Mouse (Mus musculus) kidney, embryonic 15.5 days (tissue): ENCODE results near the gene Syf2. TPM values are rescaled to one million over a fixed set of nuclear protein-coding genes. Genes with fewer than 3 reads are reported as not detected.

ENCODE experiments used
- ATAC-seq: fragments of 200-750 bp; cut with Nextera tagmentation; replicated peaks from 2 replicates; pipeline ENCODE4 v1.8.0; 2017; ENCODE audit warnings: moderate TSS enrichment; ENCODE audit not compliant: low FRiP score
- H3K27ac ChIP-seq: fragments of 300-500 bp; sonication (generic); 2 replicates; pipeline ENCODE4 v1.5.1; 2015; ENCODE audit warnings: mild to moderate bottlenecking, inconsistent platforms
- H3K27me3 ChIP-seq: fragments of 300-500 bp; sonication (generic); 2 replicates; pipeline ENCODE4 v1.6.1; 2015; ENCODE audit warnings: inconsistent platforms
- H3K36me3 ChIP-seq: fragments of 300-500 bp; sonication (generic); 2 replicates; pipeline ENCODE4 v1.6.1; 2015; ENCODE audit warnings: inconsistent platforms
- H3K4me1 ChIP-seq: fragments of 300-500 bp; sonication (generic); 2 replicates; pipeline ENCODE4 v1.6.1; 2015; ENCODE audit warnings: inconsistent platforms
- H3K4me2 ChIP-seq: fragments of 300-500 bp; sonication (generic); 2 replicates; pipeline ENCODE4 v1.6.1; 2015; ENCODE audit warnings: moderate library complexity, mild to moderate bottlenecking, inconsistent platforms
- H3K4me3 ChIP-seq: fragments of 300-500 bp; sonication (generic); replicated peaks from 2 replicates; pipeline ENCODE4 v1.5.1; 2015; ENCODE audit warnings: mild to moderate bottlenecking, inconsistent platforms
- H3K9ac ChIP-seq: fragments of 300-500 bp; sonication (generic); 2 replicates; pipeline ENCODE4 v1.6.1; 2015; ENCODE audit warnings: mild to moderate bottlenecking, inconsistent platforms
- H3K9me3 ChIP-seq: fragments of 300-500 bp; sonication (generic); replicated peaks from 2 replicates; pipeline ENCODE4 v1.6.1; 2016; ENCODE audit warnings: inconsistent platforms
- WGBS: fragments of 180-500 bp; shearing (Covaris S2); methylation state at CpG from one replicate; pipeline ENCODE4 v1.1.7; 2015; ENCODE audit warnings: mixed read lengths; 5-methylcytosine and 5-hydroxymethylcytosine counted together
- polyA plus RNA-seq: library from polyadenylated mRNA; unstranded; fragments of >200 nt; fragmentation: Nextera tagmentation; extraction: Ambion mirVana; gene quantifications from 2 replicates; pipeline ENCODE4 v1.2.1, GENCODE M21; 2015

Syf2 gene
- polyA plus RNA-seq, 1 experiment from 2014 or later, result 83.9 TPM

- 86% methylated on average over 2 of the region's 2 CpGs for WGBS
- H3K4me2 ChIP-seq, result no peak overlapping the region
- no peaks in the 10 kb centered on the region for H3K9me3 ChIP-seq
- H3K36me3 ChIP-seq, result no peaks in the 10 kb centered on the region
- peaks cover 21% of the 10 kb centered on the region for H3K27me3 ChIP-seq
- H3K9ac ChIP-seq, result no peak overlapping the region
- no peak overlapping the region for H3K27ac ChIP-seq
- H3K4me1 ChIP-seq, result peaks cover 16% of the 10 kb centered on the region
- ATAC-seq, result no peak
- no peak overlapping the region for H3K4me3 ChIP-seq
Measured at GRCm38 (mm10) chr4:134955196-134955595, 24.5 kb downstream of the Syf2 start.

- H3K4me2 ChIP-seq, result no peak overlapping the region
- H3K4me3 ChIP-seq, result no peak overlapping the region
- H3K9me3 ChIP-seq, result no peaks in the 10 kb centered on the region
- peaks cover 21% of the 10 kb centered on the region for H3K27me3 ChIP-seq
- WGBS, result 61% methylated on average over 3 of the region's 3 CpGs
- H3K9ac ChIP-seq, result no peak overlapping the region
- no peak overlapping the region for H3K27ac ChIP-seq
- no peak for ATAC-seq
- H3K4me1 ChIP-seq, result peaks cover 9% of the 10 kb centered on the region
- no peaks in the 10 kb centered on the region for H3K36me3 ChIP-seq
Measured at GRCm38 (mm10) chr4:134955845-134956244, 25.1 kb downstream of the Syf2 start.

- 28% methylated on average over 3 of the region's 3 CpGs for WGBS
- Histone ChIP-seq H3K4me2 (no peak overlapping the region), H3K9me3 (no peaks in the 10 kb centered on the region), H3K27me3 (peaks cover 21% of the 10 kb centered on the region), H3K4me1 (peaks cover 9% of the 10 kb centered on the region), H3K9ac (no peak overlapping the region), H3K36me3 (no peaks in the 10 kb centered on the region), H3K4me3 (no peak overlapping the region), H3K27ac (no peak overlapping the region)
- no peak for ATAC-seq
Measured at GRCm38 (mm10) chr4:134956328-134956727, 25.6 kb downstream of the Syf2 start.

GRCm38 (mm10) chr4:134963021-134963776, 32.5 kb downstream of the Syf2 start:
- Histone ChIP-seq H3K9me3 (no peaks in the 10 kb centered on the region), H3K9ac (no peak overlapping the region), H3K4me2 (peak overlapping the region; percentile 51), H3K4me3 (peak overlapping the region; percentile 21), H3K27me3 (peaks cover 13% of the 10 kb centered on the region; the same call in 1 of the 2 replicates), H3K36me3 (no peaks in the 10 kb centered on the region), H3K27ac (no peak overlapping the region), H3K4me1 (peaks cover 15% of the 10 kb centered on the region)
- WGBS, result 19% methylated on average over 19 of the region's 19 CpGs
- ATAC-seq, result no peak

GRCm38 (mm10) chr4:134967887-134968604, 37.3 kb downstream of the Syf2 start:
- Histone ChIP-seq H3K9me3 (no peaks in the 10 kb centered on the region), H3K4me3 (no peak overlapping the region), H3K27ac (no peak overlapping the region), H3K9ac (no peak overlapping the region), H3K4me2 (peak overlapping the region; percentile 22; the same call in 1 of the 2 replicates), H3K4me1 (peaks cover 18% of the 10 kb centered on the region), H3K36me3 (no peaks in the 10 kb centered on the region), H3K27me3 (0 out of 2 replicates have a peak, but pooled peaks cover 4% of the 10 kb centered on the region)
- 72% methylated on average over 20 of the region's 20 CpGs for WGBS
- ATAC-seq, result peak; percentile 52

- H3K4me2 ChIP-seq, result peak overlapping the region; percentile 22; the same call in 1 of the 2 replicates
- 40% methylated on average over 18 of the region's 18 CpGs for WGBS
Measured at GRCm38 (mm10) chr4:134968605-134968976, 37.9 kb downstream of the Syf2 start.

GRCm38 (mm10) chr4:134975261-134975928, 44.7 kb downstream of the Syf2 start:
- Histone ChIP-seq H3K27ac (no peak overlapping the region), H3K4me2 (no peak overlapping the region)

More at GRCm38 (mm10) chr4:134968605-134968976, 37.9 kb downstream of the Syf2 start:
- 0 out of 2 replicates have a peak, but pooled peaks cover 4% of the 10 kb centered on the region for H3K27me3 ChIP-seq
- H3K27ac ChIP-seq, result no peak overlapping the region
- H3K9ac ChIP-seq, result no peak overlapping the region
- H3K4me3 ChIP-seq, result no peak overlapping the region
- H3K9me3 ChIP-seq, result no peaks in the 10 kb centered on the region
- no peaks in the 10 kb centered on the region for H3K36me3 ChIP-seq
- no peak; the same call in 1 of the 2 replicates for ATAC-seq
- H3K4me1 ChIP-seq, result peaks cover 14% of the 10 kb centered on the region

GRCm38 (mm10) chr4:134975929-134976308, 45.2 kb downstream of the Syf2 start:
- no peaks in the 10 kb centered on the region for H3K9me3 ChIP-seq
- H3K36me3 ChIP-seq, result no peaks in the 10 kb centered on the region
- H3K27me3 ChIP-seq, result no peaks in the 10 kb centered on the region
- no peak for ATAC-seq
- no peak overlapping the region for H3K9ac ChIP-seq
- no peak overlapping the region for H3K4me2 ChIP-seq
- WGBS, result 87% methylated on average over 4 of the region's 4 CpGs
- H3K27ac ChIP-seq, result no peak overlapping the region
- H3K4me1 ChIP-seq, result no peaks in the 10 kb centered on the region
- H3K4me3 ChIP-seq, result no peak overlapping the region

More at GRCm38 (mm10) chr4:134975261-134975928, 44.7 kb downstream of the Syf2 start:
- H3K9me3 ChIP-seq, result no peaks in the 10 kb centered on the region
- 38% methylated on average over 14 of the region's 14 CpGs for WGBS
- no peak overlapping the region for H3K9ac ChIP-seq
- no peaks in the 10 kb centered on the region for H3K36me3 ChIP-seq
- H3K27me3 ChIP-seq, result no peaks in the 10 kb centered on the region
- H3K4me3 ChIP-seq, result no peak overlapping the region
- ATAC-seq, result peak; percentile 52; the same call in 1 of the 2 replicates
- no peaks in the 10 kb centered on the region for H3K4me1 ChIP-seq

GRCm38 (mm10) chr4:134978930-134979329, 48.2 kb downstream of the Syf2 start:
- H3K4me3 ChIP-seq, result no peak overlapping the region
- WGBS, result 73% methylated on average over 8 of the region's 8 CpGs
- H3K9me3 ChIP-seq, result no peaks in the 10 kb centered on the region
- no peaks in the 10 kb centered on the region for H3K27me3 ChIP-seq
- no peak for ATAC-seq
- no peak overlapping the region for H3K27ac ChIP-seq
- H3K9ac ChIP-seq, result no peak overlapping the region
- no peaks in the 10 kb centered on the region for H3K4me1 ChIP-seq
- no peak overlapping the region for H3K4me2 ChIP-seq
- H3K36me3 ChIP-seq, result no peaks in the 10 kb centered on the region

- Histone ChIP-seq H3K4me2 (no peak overlapping the region), H3K27me3 (no peaks in the 10 kb centered on the region), H3K36me3 (no peaks in the 10 kb centered on the region), H3K9ac (no peak overlapping the region), H3K27ac (no peak overlapping the region), H3K4me1 (peaks cover 3% of the 10 kb centered on the region; the same call in 1 of the 2 replicates), H3K9me3 (no peaks in the 10 kb centered on the region), H3K4me3 (no peak overlapping the region)
- 64% methylated on average over 7 of the region's 7 CpGs for WGBS
- peak; percentile 85 for ATAC-seq
Measured at GRCm38 (mm10) chr4:134981959-134982431, 51.3 kb downstream of the Syf2 start.

- Histone ChIP-seq H3K27me3 (no peaks in the 10 kb centered on the region), H3K4me3 (no peak overlapping the region), H3K4me1 (peaks cover 3% of the 10 kb centered on the region; the same call in 1 of the 2 replicates), H3K9me3 (no peaks in the 10 kb centered on the region), H3K36me3 (no peaks in the 10 kb centered on the region), H3K27ac (no peak overlapping the region), H3K9ac (no peak overlapping the region), H3K4me2 (no peak overlapping the region)
- no peak for ATAC-seq
- WGBS, result 60% methylated on average over 5 of the region's 5 CpGs
Measured at GRCm38 (mm10) chr4:134983136-134983535, 52.4 kb downstream of the Syf2 start.
